Mouse (Mus musculus) MEL (cell line): ENCODE measurements around the gene Ambp. TPM values are rescaled to one million over a fixed set of nuclear protein-coding genes. Genes with fewer than 3 reads are reported as not detected.

Experiments used
- DNase-seq: peaks from one replicate; pipeline ENCODE4 v3.0.0; 2011; ENCODE audit warnings: low read depth, low spot score
- H3K27ac ChIP-seq: 2 replicates; pipeline ENCODE4 v1.5.1; 2012; ENCODE audit warnings: low read depth, mild to moderate bottlenecking, control low read depth, low read length, moderate library complexity; ENCODE audit not compliant: control insufficient read depth
- H3K27me3 ChIP-seq, 2 experiments: fragments of 150-350 bp in 1 of 2; sonication (generic) in 1 of 2; 2 replicates each; pipeline ENCODE4 v1.6.1; 2012; ENCODE audit warnings: low read length in 2 of 2, mild to moderate bottlenecking in 2 of 2, improper control_type of control experiment in 1 of 2, moderate library complexity in 1 of 2; ENCODE audit not compliant: insufficient read depth in 2 of 2, control insufficient read depth in 1 of 2
- H3K36me3 ChIP-seq, 2 experiments: 2 replicates each; pipeline ENCODE4 v1.6.1; 2012 to 2014; ENCODE audit warnings: low read length in 2 of 2, improper control_type of control experiment in 1 of 2, inconsistent platforms in 1 of 2, mild to moderate bottlenecking in 1 of 2; ENCODE audit not compliant: insufficient read depth in 2 of 2, control insufficient read depth in 1 of 2
- H3K4me1 ChIP-seq, 2 experiments: fragments of 150-350 bp in 1 of 2; sonication (generic) in 1 of 2; 2 replicates each; pipeline ENCODE4 v1.6.1; 2012; ENCODE audit warnings: low read length in 2 of 2, improper control_type of control experiment in 1 of 2, mild to moderate bottlenecking in 1 of 2; ENCODE audit not compliant: insufficient read depth in 2 of 2, control insufficient read depth in 1 of 2
- H3K4me3 ChIP-seq, 2 experiments: fragments of 150-350 bp in 1 of 2; sonication (generic) in 1 of 2; 2 replicates each; pipeline ENCODE4 v1.5.1; 2012; ENCODE audit warnings: low read depth in 2 of 2, low read length in 2 of 2, mild to moderate bottlenecking in 2 of 2, moderate library complexity in 2 of 2, control low read depth in 1 of 2, improper control_type of control experiment in 1 of 2; ENCODE audit not compliant: control insufficient read depth in 1 of 2, insufficient read depth in 1 of 2
- H3K79me2 ChIP-seq: 2 replicates; pipeline ENCODE4 v1.6.1; 2012; ENCODE audit warnings: mild to moderate bottlenecking, low read length, moderate library complexity; ENCODE audit not compliant: control insufficient read depth, poor library complexity, insufficient read depth
- H3K9ac ChIP-seq: 2 replicates; pipeline ENCODE4 v1.6.1; 2012; ENCODE audit warnings: low read depth, mild to moderate bottlenecking, control low read depth, low read length, moderate library complexity; ENCODE audit not compliant: control insufficient read depth, poor library complexity, severe bottlenecking
- H3K9me3 ChIP-seq: fragments of 150-350 bp; sonication (generic); replicated peaks from 2 replicates; pipeline ENCODE4 v1.6.1; 2012; ENCODE audit warnings: mild to moderate bottlenecking, low read length, improper control_type of control experiment, moderate library complexity; ENCODE audit not compliant: insufficient read depth
- CHD1 ChIP-seq: IDR thresholded peaks from 2 replicates; pipeline ENCODE4 v1.6.1; 2012; ENCODE audit warnings: low read depth, mild to moderate bottlenecking, inconsistent platforms, low read length, improper control_type of control experiment
- E2F4 ChIP-seq: IDR thresholded peaks from 2 replicates; pipeline ENCODE4 v1.6.1; 2011; ENCODE audit warnings: low read depth, low read length, improper control_type of control experiment, borderline replicate concordance
- ELF1 ChIP-seq: IDR thresholded peaks from 2 replicates; pipeline ENCODE4 v1.6.1; 2014; ENCODE audit warnings: low read depth, mild to moderate bottlenecking, inconsistent platforms, low read length, improper control_type of control experiment, moderate library complexity
- EP300 ChIP-seq, 2 experiments: IDR thresholded peaks; 2 replicates each; pipeline ENCODE4 v1.6.1; 2011; ENCODE audit warnings: improper control_type of control experiment in 2 of 2, low read length in 2 of 2, low read depth in 1 of 2, mild to moderate bottlenecking in 1 of 2
- GATA1 ChIP-seq: IDR thresholded peaks from 2 replicates; pipeline ENCODE4 v1.6.1; 2011; ENCODE audit warnings: low read depth, low read length, improper control_type of control experiment
- HCFC1 ChIP-seq: IDR thresholded peaks from 2 replicates; pipeline ENCODE4 v1.6.1; 2012; ENCODE audit warnings: low read depth, mild to moderate bottlenecking, inconsistent platforms, low read length, improper control_type of control experiment, moderate library complexity
- JUND ChIP-seq: IDR thresholded peaks from 2 replicates; pipeline ENCODE4 v1.6.1; 2011; ENCODE audit warnings: low read depth, mild to moderate bottlenecking, improper control_type of control experiment, low read length
- MAX ChIP-seq: IDR thresholded peaks from 2 replicates; pipeline ENCODE4 v1.6.1; 2011; ENCODE audit warnings: low read length, improper control_type of control experiment
- MXI1 ChIP-seq: IDR thresholded peaks from 2 replicates; pipeline ENCODE4 v1.6.1; 2011; ENCODE audit warnings: mild to moderate bottlenecking, low read depth, low read length, improper control_type of control experiment
- MYB ChIP-seq: IDR thresholded peaks from 2 replicates; pipeline ENCODE4 v1.6.1; 2011; ENCODE audit warnings: mild to moderate bottlenecking, low read depth, low read length, improper control_type of control experiment
- MYC ChIP-seq: IDR thresholded peaks from 2 replicates; pipeline ENCODE4 v1.6.1; 2011; ENCODE audit warnings: low read depth, mild to moderate bottlenecking, low read length, improper control_type of control experiment, moderate library complexity
- NRF1 ChIP-seq: IDR thresholded peaks from 2 replicates; pipeline ENCODE4 v1.6.1; 2014; ENCODE audit warnings: low read depth, mild to moderate bottlenecking, inconsistent platforms, low read length, improper control_type of control experiment, moderate library complexity; ENCODE audit not compliant: poor library complexity, insufficient read depth, severe bottlenecking
- POLR2A ChIP-seq, 2 experiments: IDR thresholded peaks; 2 replicates each; pipeline ENCODE4 v1.6.1; 2011 to 2012; ENCODE audit warnings: low read length in 2 of 2, mild to moderate bottlenecking in 2 of 2, control low read depth in 1 of 2, improper control_type of control experiment in 1 of 2, low read depth in 1 of 2, moderate library complexity in 1 of 2; ENCODE audit not compliant: control insufficient read depth in 1 of 2, insufficient read depth in 1 of 2, poor library complexity in 1 of 2
- RAD21 ChIP-seq: IDR thresholded peaks from 2 replicates; pipeline ENCODE4 v1.6.1; 2011; ENCODE audit warnings: mild to moderate bottlenecking, low read depth, low read length, improper control_type of control experiment
- SMC3 ChIP-seq: IDR thresholded peaks from 2 replicates; pipeline ENCODE4 v1.6.1; 2011; ENCODE audit warnings: low read depth, low read length, improper control_type of control experiment
- TBP ChIP-seq: IDR thresholded peaks from 2 replicates; pipeline ENCODE4 v1.8.0; 2011; ENCODE audit warnings: low read depth, low read length, improper control_type of control experiment
- ZMIZ1 ChIP-seq: IDR thresholded peaks from 2 replicates; pipeline ENCODE4 v1.6.1; 2012; ENCODE audit warnings: low read depth, mild to moderate bottlenecking, inconsistent platforms, low read length, improper control_type of control experiment, moderate library complexity
- ZNF384 ChIP-seq: IDR thresholded peaks from 2 replicates; pipeline ENCODE4 v1.6.1; 2012; ENCODE audit warnings: low read depth, mild to moderate bottlenecking, inconsistent platforms, low read length, improper control_type of control experiment
- polyA plus RNA-seq, 2 experiments: library from polyadenylated mRNA; stranded (reverse) in 1 of 2; unstranded in 1 of 2; fragments of >175 nt in 1 of 2; fragments of >200 nt in 1 of 2; gene quantifications; 2 replicates each; pipeline versions ENCODE4 v1.2.1 to v1.2.4; 2012; ENCODE audit warnings: low replicate concordance in 2 of 2, low read depth in 1 of 2; ENCODE audit not compliant: insufficient read length in 2 of 2, insufficient read depth in 1 of 2, missing spikeins in 1 of 2
- total RNA-seq: library from RNA; depleted of rRNA; stranded (reverse); fragments of 300-350 nt; gene quantifications from 2 replicates; pipeline ENCODE4 v1.2.3, GENCODE M21; 2012

The Ambp gene
- total and polyA plus RNA-seq, 3 experiments, result not detected

GRCm38 (mm10) chr4:63186281-63186870, 31.8 kb upstream of the Ambp start:
- Histone ChIP-seq H3K27me3 (no peaks in the 10 kb centered on the region), H3K9me3 (no peaks in the 10 kb centered on the region), H3K27ac (no peak overlapping the region)
- TF ChIP-seq POLR2A (IDR thresholded peaks at IDR 0.05; ENCODE audit: control insufficient read depth in 1 of 2, insufficient read depth in 1 of 2, low read depth in 1 of 2, low read length in 2 of 2, poor library complexity in 1 of 2), result no peak
- no peak for TF ChIP-seq MYB
- TF ChIP-seq MXI1, result no peak
- no peak for TF ChIP-seq MYC
- no peak for TF ChIP-seq ELF1
- TF ChIP-seq RAD21, result no peak
- no peak for TF ChIP-seq EP300 (IDR thresholded peaks at IDR 0.05; ENCODE audit: low read depth in 1 of 2, low read length in 2 of 2)
- TF ChIP-seq ZMIZ1, result no peak
- no peak for TF ChIP-seq GATA1
- no peak for TF ChIP-seq NRF1
- TF ChIP-seq, all 39 proteins: peak for 0
- DNase-seq, result no peak
- Histone ChIP-seq H3K79me2 (no peaks in the 10 kb centered on the region), H3K4me3 (no peak overlapping the region), H3K9ac (no peak overlapping the region), H3K36me3 (no peaks in the 10 kb centered on the region), H3K4me1 (no peaks in the 10 kb centered on the region)

- Histone ChIP-seq H3K36me3 (no peaks in the 10 kb centered on the region), H3K79me2 (no peaks in the 10 kb centered on the region), H3K27ac (no peak overlapping the region), H3K4me3 (no peak overlapping the region), H3K9ac (no peak overlapping the region), H3K27me3 (no peaks in the 10 kb centered on the region), H3K4me1 (no peaks in the 10 kb centered on the region), H3K9me3 (no peaks in the 10 kb centered on the region)
- TF ChIP-seq MYB (no peak), JUND (no peak), POLR2A (IDR thresholded peaks at IDR 0.05; ENCODE audit: control insufficient read depth in 1 of 2, insufficient read depth in 1 of 2, low read depth in 1 of 2, low read length in 2 of 2, poor library complexity in 1 of 2) (no peak), ZMIZ1 (no peak)
- DNase-seq, result no peak
Observed at GRCm38 (mm10) chr4:63181556-63181955, 27.0 kb upstream of the Ambp start.

- H3K4me3 ChIP-seq, result no peak within 1 kb of the TSS
- H3K27ac ChIP-seq, result no peak within 1 kb of the TSS
- H3K79me2 ChIP-seq, result no peaks in the 10 kb centered on the region
- H3K27me3 ChIP-seq, result no peaks in the 10 kb centered on the region
- no peak within 1 kb of the TSS for H3K9ac ChIP-seq
- H3K36me3 ChIP-seq, result no peaks in the 10 kb centered on the region
- H3K9me3 ChIP-seq, result no peaks in the 10 kb centered on the region
- DNase-seq, result no peak
- no peaks in the 10 kb centered on the region for H3K4me1 ChIP-seq
- TF ChIP-seq E2F4, result no peak
- no peak for TF ChIP-seq HCFC1
- TF ChIP-seq MAX, result no peak
- TF ChIP-seq ZNF384, result no peak
- TF ChIP-seq ZMIZ1, result no peak
- TF ChIP-seq EP300 (IDR thresholded peaks at IDR 0.05; ENCODE audit: low read depth in 1 of 2, low read length in 2 of 2), result no peak
- TF ChIP-seq SMC3, result no peak
- no peak for TF ChIP-seq CHD1
- TF ChIP-seq ELF1, result no peak
- no peak for TF ChIP-seq TBP
Observed at GRCm38 (mm10) chr4:63171969-63172685, 17.5 kb upstream of the Ambp start, which contains the start of gene Kif12. Kif12 (minus strand) TSS chr4:63172131.
